Mouse (Mus musculus): ENCODE measurements around the gene Mbd6. TPM values are rescaled to one million over a fixed set of nuclear protein-coding genes. Genes with fewer than 3 reads are reported as not detected.

Mbd6 gene
- polyA plus RNA-seq, 1 experiment: 27.2 TPM

GRCm38 (mm10) chr10:127266112-127267091, 22.4 kb downstream of the Mbd6 start, which contains the start of gene Dctn2:
Gene Dctn2, plus strand, starts transcription at chr10:127266368.
- peak within 1 kb of the TSS; percentile 72 for H3K4me3 ChIP-seq (ENCODE audit: insufficient read depth, low read length)
- H3K4me1 ChIP-seq (ENCODE audit: control insufficient read depth, insufficient read depth, low read length): no peaks in the 10 kb centered on the region
- TF ChIP-seq CTCF (IDR thresholded peaks at IDR 0.05; ENCODE audit: borderline replicate concordance, insufficient read depth, low read length) (no peak), POLR2A (IDR thresholded peaks at IDR 0.05; ENCODE audit: low read depth, low read length) (peak; percentile 60)
- peak within 1 kb of the TSS; percentile 37 for H3K27ac ChIP-seq (ENCODE audit: insufficient read depth, low read length)

- TF ChIP-seq POLR2A (IDR thresholded peaks at IDR 0.05; ENCODE audit: low read depth, low read length): no peak
- no peak for TF ChIP-seq CTCF (IDR thresholded peaks at IDR 0.05; ENCODE audit: borderline replicate concordance, insufficient read depth, low read length)
- Histone ChIP-seq H3K27ac (ENCODE audit: insufficient read depth, low read length) (no peak overlapping the region), H3K4me3 (ENCODE audit: insufficient read depth, low read length) (no peak overlapping the region), H3K4me1 (ENCODE audit: control insufficient read depth, insufficient read depth, low read length) (no peaks in the 10 kb centered on the region)
Measured at GRCm38 (mm10) chr10:127265727-127266111, 23.1 kb downstream of the Mbd6 start.

DNA sequence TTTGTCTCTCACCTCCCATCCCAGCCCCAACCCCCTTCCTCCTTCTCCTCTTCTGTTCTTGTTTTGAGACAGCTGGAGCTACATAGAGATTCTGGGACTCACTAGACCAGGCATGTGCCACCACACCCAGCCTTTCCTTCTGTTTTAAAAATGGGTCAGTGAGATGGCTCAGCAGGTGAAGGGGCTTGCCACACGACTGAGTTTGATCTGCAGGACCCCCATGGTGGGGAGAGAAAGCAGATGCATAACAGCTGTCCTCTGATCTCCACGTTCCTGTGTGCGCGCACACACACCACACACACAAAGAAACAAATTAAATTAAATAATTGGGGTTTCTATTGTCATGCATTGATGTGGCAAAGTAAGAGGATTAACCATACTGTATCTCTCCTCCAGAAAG, 23.8 kb downstream of the Mbd6 start:
- TF ChIP-seq CTCF (IDR thresholded peaks at IDR 0.05; ENCODE audit: borderline replicate concordance, insufficient read depth, low read length) (no peak), POLR2A (IDR thresholded peaks at IDR 0.05; ENCODE audit: low read depth, low read length) (no peak)

GRCm38 (mm10) chr10:127264336-127264735, 24.5 kb downstream of the Mbd6 start:
- Histone ChIP-seq H3K27ac (ENCODE audit: insufficient read depth, low read length) (no peak overlapping the region), H3K4me1 (ENCODE audit: control insufficient read depth, insufficient read depth, low read length) (no peaks in the 10 kb centered on the region), H3K4me3 (ENCODE audit: insufficient read depth, low read length) (no peak overlapping the region)
- TF ChIP-seq CTCF (IDR thresholded peaks at IDR 0.05; ENCODE audit: borderline replicate concordance, insufficient read depth, low read length): no peak
- TF ChIP-seq POLR2A (IDR thresholded peaks at IDR 0.05; ENCODE audit: low read depth, low read length): no peak

More for the DNA sequence above, 23.8 kb downstream of the Mbd6 start:
- Histone ChIP-seq H3K27ac (ENCODE audit: insufficient read depth, low read length) (no peak overlapping the region), H3K4me3 (ENCODE audit: insufficient read depth, low read length) (no peak overlapping the region), H3K4me1 (ENCODE audit: control insufficient read depth, insufficient read depth, low read length) (no peaks in the 10 kb centered on the region)

DNA sequence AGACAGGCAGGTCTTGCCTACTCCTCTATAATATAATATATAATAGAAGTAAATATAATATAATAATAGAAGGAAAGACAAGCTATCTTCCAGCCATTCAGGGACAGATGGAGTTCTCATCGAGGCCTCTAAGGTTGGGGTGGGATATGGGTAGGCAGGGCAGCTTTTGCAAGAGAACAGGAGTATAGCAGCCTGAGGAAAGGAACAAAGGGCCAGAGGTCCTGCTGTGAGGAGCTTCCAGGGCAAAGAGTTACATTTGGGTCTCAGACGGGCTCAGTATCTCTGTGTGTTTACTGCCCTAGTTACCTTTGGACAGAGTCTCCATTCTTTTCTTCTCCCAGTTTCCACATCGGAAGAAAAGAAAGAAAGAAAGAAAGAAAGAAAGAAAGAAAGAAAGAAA, 25.2 kb downstream of the Mbd6 start:
- no peak overlapping the region for H3K27ac ChIP-seq (ENCODE audit: insufficient read depth, low read length)
- TF ChIP-seq CTCF (IDR thresholded peaks at IDR 0.05; ENCODE audit: borderline replicate concordance, insufficient read depth, low read length) (no peak), POLR2A (IDR thresholded peaks at IDR 0.05; ENCODE audit: low read depth, low read length) (no peak)
- no peaks in the 10 kb centered on the region for H3K4me1 ChIP-seq (ENCODE audit: control insufficient read depth, insufficient read depth, low read length)
- no peak overlapping the region for H3K4me3 ChIP-seq (ENCODE audit: insufficient read depth, low read length)

DNA sequence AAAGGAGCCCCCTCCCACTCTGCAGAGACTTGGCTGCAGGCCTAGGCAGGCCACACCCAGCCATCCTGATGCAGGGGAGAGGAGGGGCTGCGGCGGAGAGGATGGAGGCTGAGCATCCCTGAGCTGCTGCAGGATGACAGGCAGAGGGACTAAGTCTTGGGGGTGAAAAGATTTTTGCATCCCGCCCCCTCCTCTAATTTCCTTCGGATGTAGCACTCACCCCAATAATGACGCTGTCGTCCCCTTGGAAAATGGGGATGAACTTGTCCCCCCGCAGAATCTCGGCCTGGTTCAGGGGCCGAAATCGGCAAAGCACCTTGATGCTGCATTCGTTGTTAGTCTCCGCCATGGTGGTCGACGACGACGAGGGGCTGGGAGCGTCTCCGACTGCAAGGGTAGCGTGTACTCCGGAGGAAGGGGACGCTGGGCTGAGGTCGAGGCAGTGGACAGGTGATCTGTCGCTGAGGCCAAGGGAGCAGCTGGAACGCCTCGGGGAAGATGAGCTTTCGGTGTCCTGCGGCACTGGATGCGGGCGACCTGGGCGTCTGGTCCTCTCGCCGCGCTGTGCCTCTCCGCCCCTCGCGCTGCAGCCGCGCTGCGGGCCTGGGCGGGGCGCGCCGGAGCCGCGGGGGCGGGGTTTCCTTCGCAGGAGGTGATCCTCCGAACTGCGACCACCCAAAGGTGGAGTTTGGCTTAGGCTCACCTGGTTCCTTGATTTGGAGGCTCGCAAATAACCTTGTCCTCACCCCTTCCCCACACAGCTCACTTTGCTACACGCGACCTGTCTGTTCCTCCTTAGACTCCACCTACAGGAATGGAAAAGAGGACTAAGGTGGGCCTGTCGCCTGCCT, 26.0 kb downstream of the Mbd6 start, which contains the start of gene Kif5a:
Kif5a (minus strand) TSS at position 801 of the 851 bp plus-strand sequence.
- H3K27ac ChIP-seq (ENCODE audit: insufficient read depth, low read length): no peak within 1 kb of the TSS
- TF ChIP-seq CTCF (IDR thresholded peaks at IDR 0.05; ENCODE audit: borderline replicate concordance, insufficient read depth, low read length): no peak
- TF ChIP-seq POLR2A (IDR thresholded peaks at IDR 0.05; ENCODE audit: low read depth, low read length): no peak

DNA sequence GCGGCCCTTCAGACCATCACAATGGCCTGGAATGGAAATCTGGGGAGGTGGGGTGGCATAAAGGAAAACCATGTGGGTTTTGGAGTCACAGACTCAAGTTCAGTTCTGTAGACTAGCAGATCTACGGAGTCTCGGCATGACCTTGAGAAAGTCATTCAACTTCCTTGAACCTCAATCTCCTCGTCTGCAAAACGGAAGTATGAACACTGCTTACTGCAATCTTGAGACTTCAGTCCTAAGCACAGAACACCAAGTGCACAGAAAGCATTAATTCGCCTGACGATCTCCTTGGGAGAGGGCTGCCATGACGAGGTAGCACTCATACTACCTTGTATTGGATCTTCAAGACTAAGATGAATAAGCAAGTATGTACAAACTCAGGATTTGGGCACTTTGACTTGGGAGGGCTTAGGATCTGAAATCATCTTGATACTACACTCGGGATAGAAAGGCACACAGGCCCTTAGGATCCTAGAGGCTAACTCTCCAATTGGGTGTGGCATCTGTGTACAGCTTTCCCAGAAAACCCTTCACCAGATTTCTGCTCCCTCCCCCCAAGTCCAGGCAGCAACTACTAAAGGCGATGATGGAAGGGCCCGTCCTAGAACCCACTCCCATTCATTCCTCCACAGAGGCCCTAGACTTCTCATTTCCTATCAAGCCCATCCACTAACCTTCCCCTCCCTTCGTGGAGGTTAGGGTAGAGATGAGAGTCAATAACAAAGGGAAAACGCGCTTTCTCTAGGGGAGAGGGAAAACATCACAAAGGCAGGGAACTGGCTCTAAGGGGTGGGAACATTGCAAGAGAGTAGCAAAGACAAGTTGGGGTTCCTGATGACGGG, 26.9 kb downstream of the Mbd6 start:
- Histone ChIP-seq H3K4me3 (ENCODE audit: insufficient read depth, low read length) (no peak overlapping the region), H3K27ac (ENCODE audit: insufficient read depth, low read length) (no peak overlapping the region), H3K4me1 (ENCODE audit: control insufficient read depth, insufficient read depth, low read length) (no peaks in the 10 kb centered on the region)
- no peak for TF ChIP-seq CTCF (IDR thresholded peaks at IDR 0.05; ENCODE audit: borderline replicate concordance, insufficient read depth, low read length)
- TF ChIP-seq POLR2A (IDR thresholded peaks at IDR 0.05; ENCODE audit: low read depth, low read length): no peak

More for the DNA sequence above, 26.0 kb downstream of the Mbd6 start, which contains the start of gene Kif5a:
- Histone ChIP-seq H3K4me1 (ENCODE audit: control insufficient read depth, insufficient read depth, low read length) (no peaks in the 10 kb centered on the region), H3K4me3 (ENCODE audit: insufficient read depth, low read length) (peak within 1 kb of the TSS; percentile 49)

DNA sequence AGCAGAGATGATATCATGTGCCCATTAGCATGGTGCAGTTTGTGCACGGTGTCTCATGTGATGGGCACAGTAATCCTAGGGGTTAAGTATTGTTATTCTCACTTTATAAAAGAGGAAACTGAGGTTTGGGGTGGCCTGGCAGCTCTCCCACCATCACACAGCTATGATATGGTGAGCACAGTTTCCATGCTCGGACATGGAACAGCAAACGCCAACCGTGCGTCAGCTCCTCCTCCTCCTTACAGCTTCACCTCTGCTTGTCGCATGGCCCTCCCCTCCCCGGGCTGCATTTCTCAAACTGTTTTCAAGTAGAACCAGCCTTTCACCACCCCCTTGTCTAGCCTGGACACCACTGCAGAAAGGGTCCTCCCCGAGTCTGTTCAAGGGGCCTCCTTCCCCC, 30.3 kb downstream of the Mbd6 start:
- no peak overlapping the region for H3K27ac ChIP-seq (ENCODE audit: insufficient read depth, low read length)
- no peak overlapping the region for H3K4me3 ChIP-seq (ENCODE audit: insufficient read depth, low read length)
- no peaks in the 10 kb centered on the region for H3K4me1 ChIP-seq (ENCODE audit: control insufficient read depth, insufficient read depth, low read length)
- TF ChIP-seq POLR2A (IDR thresholded peaks at IDR 0.05; ENCODE audit: low read depth, low read length) (no peak), CTCF (IDR thresholded peaks at IDR 0.05; ENCODE audit: borderline replicate concordance, insufficient read depth, low read length) (no peak)

DNA sequence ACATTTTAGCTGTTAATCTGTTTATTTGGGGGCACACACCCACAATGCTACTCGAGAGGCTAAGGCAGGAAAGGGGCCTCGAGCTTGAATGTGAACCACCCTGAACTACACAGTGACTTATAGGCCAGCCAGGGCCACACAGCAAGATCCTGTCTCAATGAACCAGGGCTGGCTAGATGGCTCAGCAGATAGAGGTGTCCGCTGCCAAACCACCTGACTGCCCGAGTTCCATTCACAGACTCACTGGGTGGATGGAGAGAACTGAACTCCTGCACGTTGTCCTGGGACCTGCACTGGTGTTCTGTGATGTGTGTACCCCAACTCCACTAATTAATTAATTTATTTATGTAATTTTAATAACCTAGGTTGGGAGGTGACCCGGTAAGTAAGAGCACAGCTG, 31.0 kb downstream of the Mbd6 start:
- Histone ChIP-seq H3K4me3 (ENCODE audit: insufficient read depth, low read length) (no peak overlapping the region), H3K27ac (ENCODE audit: insufficient read depth, low read length) (no peak overlapping the region), H3K4me1 (ENCODE audit: control insufficient read depth, insufficient read depth, low read length) (no peaks in the 10 kb centered on the region)
- TF ChIP-seq POLR2A (IDR thresholded peaks at IDR 0.05; ENCODE audit: low read depth, low read length) (no peak), CTCF (IDR thresholded peaks at IDR 0.05; ENCODE audit: borderline replicate concordance, insufficient read depth, low read length) (no peak)

Measured in embryonic fibroblast, embryonic 13.5 days (primary cell).